Mouse (Mus musculus): ENCODE measurements at regions not wholly inside any gene's neighbourhood (a gene's known extent, or its start where the extent isn't known, plus 50 kb on each side); places are given as distances from the start of the nearest gene placed in this dataset.

DNA sequence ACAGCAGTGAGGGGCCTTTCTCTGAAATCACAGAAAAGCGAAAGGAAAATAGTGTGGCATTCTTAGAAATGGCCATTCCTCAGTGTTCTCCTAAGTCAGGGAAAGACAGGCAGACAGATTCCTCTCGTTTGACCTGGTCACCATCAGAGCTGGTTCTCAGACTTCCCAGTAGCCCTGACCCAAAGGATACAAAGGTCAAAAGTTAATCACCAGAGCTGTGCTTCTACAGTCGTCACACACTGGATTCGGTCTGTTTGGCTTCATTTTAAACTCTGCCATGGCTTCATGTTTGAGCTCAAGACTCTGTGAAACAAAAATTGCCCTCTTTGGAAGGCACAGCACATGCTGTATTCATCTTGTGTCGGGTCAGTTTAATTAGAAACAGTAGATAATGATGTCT is 255.6 kb downstream of the Kcnj2 start:
- no peaks in the 10 kb centered on the region for H3K27me3 ChIP-seq (ENCODE audit: control insufficient read depth, insufficient read depth, low read length)
- no peak for TF ChIP-seq CTCF (IDR thresholded peaks at IDR 0.05; ENCODE audit: low read depth)
- TF ChIP-seq EP300 (IDR thresholded peaks at IDR 0.05; ENCODE audit: low read depth), result no peak
- no peaks in the 10 kb centered on the region for H3K4me1 ChIP-seq (replicated peaks; ENCODE audit: control insufficient read depth in 2 of 2, insufficient read depth in 2 of 2, low read length in 1 of 2)
- 44% methylated on average over 5 of the region's 5 CpGs for WGBS (ENCODE audit: insufficient replicate concordance)
- no peaks in the 10 kb centered on the region for H3K9me3 ChIP-seq (ENCODE audit: control insufficient read depth, low read length)
- H3K9ac ChIP-seq (replicated peaks), result no peak overlapping the region
- no peak overlapping the region for H3K27ac ChIP-seq
- no peak overlapping the region for H3K4me3 ChIP-seq (ENCODE audit: insufficient read depth in 1 of 2, low read depth in 2 of 2, low read length in 2 of 2)
- DNase-seq (ENCODE audit: low read depth in 3 of 3, low spot score in 3 of 3), result no peak
- ATAC-seq (ENCODE audit: insufficient read depth), result no peak
- H3K4me2 ChIP-seq (ENCODE audit: low read depth), result no peak overlapping the region
- no peaks in the 10 kb centered on the region for H3K36me3 ChIP-seq (replicated peaks; ENCODE audit: control insufficient read depth, insufficient read depth, low read depth)

DNA sequence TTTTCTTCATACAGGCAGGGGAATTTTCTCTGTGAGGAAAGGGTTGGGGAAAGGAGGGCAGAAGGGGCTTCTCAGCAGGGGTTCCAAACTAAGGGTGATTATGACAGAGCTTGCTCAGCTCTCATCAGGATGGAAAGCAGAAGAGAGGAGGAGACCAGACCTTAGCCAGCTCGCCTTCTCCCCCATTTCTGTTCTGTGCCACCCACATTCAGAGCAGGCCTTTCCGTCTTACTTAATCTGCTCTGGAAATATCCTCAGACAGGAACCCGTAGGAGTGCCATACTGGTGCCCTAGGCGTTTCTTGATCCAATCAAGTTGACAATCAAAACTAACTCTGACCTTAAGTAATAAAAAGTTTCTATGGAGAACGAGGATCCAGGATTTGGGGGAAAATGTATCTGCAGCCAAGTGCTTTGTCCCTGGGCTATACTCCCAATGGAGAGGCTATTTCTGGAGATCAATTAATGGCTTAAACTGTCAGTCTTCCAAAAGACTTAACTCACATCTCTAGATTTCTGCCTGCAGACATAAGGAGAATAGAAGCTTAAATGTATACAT is 258.6 kb downstream of the Kcnj2 start:
- no peak overlapping the region for H3K4me3 ChIP-seq (ENCODE audit: insufficient read depth in 1 of 2, low read depth in 2 of 2, low read length in 2 of 2)
- no peak overlapping the region for H3K27ac ChIP-seq
- H3K27me3 ChIP-seq (ENCODE audit: control insufficient read depth, insufficient read depth, low read length), result no peaks in the 10 kb centered on the region
- no peaks in the 10 kb centered on the region for H3K36me3 ChIP-seq (replicated peaks; ENCODE audit: control insufficient read depth, insufficient read depth, low read depth)
- DNase-seq (ENCODE audit: low read depth in 3 of 3, low spot score in 3 of 3) (no peak), ATAC-seq (ENCODE audit: insufficient read depth) (no peak)
- H3K9ac ChIP-seq (replicated peaks), result no peak overlapping the region
- TF ChIP-seq EP300 (IDR thresholded peaks at IDR 0.05; ENCODE audit: low read depth) (no peak), CTCF (IDR thresholded peaks at IDR 0.05; ENCODE audit: low read depth) (no peak)
- no peaks in the 10 kb centered on the region for H3K9me3 ChIP-seq (ENCODE audit: control insufficient read depth, low read length)
- H3K4me2 ChIP-seq (ENCODE audit: low read depth), result no peak overlapping the region
- no peaks in the 10 kb centered on the region for H3K4me1 ChIP-seq (replicated peaks; ENCODE audit: control insufficient read depth in 2 of 2, insufficient read depth in 2 of 2, low read length in 1 of 2)
- 65% methylated on average over 5 of the region's 5 CpGs for WGBS (ENCODE audit: insufficient replicate concordance)

DNA sequence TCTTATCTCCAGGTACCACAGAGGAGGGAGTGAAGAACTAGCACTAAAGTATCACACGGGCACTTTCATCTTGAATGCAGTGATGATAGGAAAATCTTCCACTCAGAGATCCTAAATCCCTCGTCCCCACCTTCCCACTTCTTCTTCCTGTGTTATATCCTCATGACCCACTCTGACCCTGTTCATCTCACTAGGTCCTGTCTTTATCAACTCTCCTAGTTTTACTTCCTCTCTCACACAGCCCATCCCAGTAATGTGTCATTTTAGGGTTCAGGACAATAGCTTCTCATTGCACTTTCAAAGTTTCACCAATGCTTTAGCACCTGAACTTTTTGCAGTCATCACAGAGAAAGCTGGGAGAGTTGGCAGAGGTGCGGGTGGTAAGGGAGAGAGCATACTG is 261.0 kb downstream of the Kcnj2 start:
- DNase-seq (ENCODE audit: low read depth in 3 of 3, low spot score in 3 of 3) (no peak), ATAC-seq (ENCODE audit: insufficient read depth) (no peak)
- Histone ChIP-seq H3K4me3 (ENCODE audit: insufficient read depth in 1 of 2, low read depth in 2 of 2, low read length in 2 of 2) (no peak overlapping the region), H3K9ac (replicated peaks) (no peak overlapping the region), H3K9me3 (ENCODE audit: control insufficient read depth, low read length) (no peaks in the 10 kb centered on the region), H3K4me1 (replicated peaks; ENCODE audit: control insufficient read depth in 2 of 2, insufficient read depth in 2 of 2, low read length in 1 of 2) (no peaks in the 10 kb centered on the region), H3K27me3 (ENCODE audit: control insufficient read depth, insufficient read depth, low read length) (no peaks in the 10 kb centered on the region), H3K27ac (no peak overlapping the region), H3K36me3 (replicated peaks; ENCODE audit: control insufficient read depth, insufficient read depth, low read depth) (no peaks in the 10 kb centered on the region), H3K4me2 (ENCODE audit: low read depth) (no peak overlapping the region)
- no peak for TF ChIP-seq EP300 (IDR thresholded peaks at IDR 0.05; ENCODE audit: low read depth)
- 30% methylated on average over 3 of the region's 3 CpGs for WGBS (ENCODE audit: insufficient replicate concordance)

DNA sequence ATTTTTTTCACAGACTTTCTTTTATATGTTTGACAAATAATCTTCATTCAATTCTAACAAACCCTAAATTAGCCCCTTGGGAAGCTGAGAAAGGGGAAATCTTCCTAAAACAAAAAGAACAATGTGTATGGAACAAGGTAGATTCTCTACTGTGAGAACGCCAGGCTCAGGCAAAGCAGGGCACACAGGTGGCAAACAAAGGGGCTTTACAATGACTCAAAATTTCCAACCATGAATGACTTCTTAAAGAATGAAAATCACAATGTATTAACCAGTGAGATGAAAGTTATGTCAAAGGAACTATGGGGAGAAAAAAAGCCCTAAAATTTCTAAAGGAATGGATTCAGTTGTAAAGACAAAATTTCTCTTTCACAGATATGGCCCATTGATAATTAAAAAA is 262.3 kb downstream of the Kcnj2 start:
- H3K27ac ChIP-seq, result no peak overlapping the region

DNA sequence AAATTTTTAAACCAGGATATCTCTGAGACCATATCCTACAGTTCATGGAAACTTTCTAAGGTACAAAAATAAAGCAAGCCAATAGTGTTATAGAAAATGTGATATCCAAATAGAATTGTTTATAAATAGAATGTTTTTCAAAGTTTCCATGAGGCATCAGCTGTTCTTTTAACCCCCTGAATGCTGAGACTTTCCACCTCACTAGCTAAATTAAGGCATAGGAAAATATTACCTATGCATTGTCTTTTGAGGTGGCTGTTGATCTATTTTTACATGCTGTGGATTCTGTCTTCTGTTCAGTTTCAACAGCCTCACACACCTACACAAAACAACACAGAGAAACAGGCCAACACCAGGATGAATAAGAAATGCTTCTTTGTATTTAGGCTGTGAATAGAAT is 265.6 kb downstream of the Kcnj2 start:
- no peaks in the 10 kb centered on the region for H3K27me3 ChIP-seq (ENCODE audit: control insufficient read depth, insufficient read depth, low read length)
- DNase-seq (ENCODE audit: low read depth in 3 of 3, low spot score in 3 of 3) (no peak), ATAC-seq (ENCODE audit: insufficient read depth) (no peak)
- no peak for TF ChIP-seq CTCF (IDR thresholded peaks at IDR 0.05; ENCODE audit: low read depth)
- TF ChIP-seq EP300 (IDR thresholded peaks at IDR 0.05; ENCODE audit: low read depth), result no peak
- no peaks in the 10 kb centered on the region for H3K36me3 ChIP-seq (replicated peaks; ENCODE audit: control insufficient read depth, insufficient read depth, low read depth)
- H3K4me3 ChIP-seq (ENCODE audit: insufficient read depth in 1 of 2, low read depth in 2 of 2, low read length in 2 of 2), result no peak overlapping the region
- no peaks in the 10 kb centered on the region for H3K9me3 ChIP-seq (ENCODE audit: control insufficient read depth, low read length)
- no peak overlapping the region for H3K4me2 ChIP-seq (ENCODE audit: low read depth)
- H3K4me1 ChIP-seq (replicated peaks; ENCODE audit: control insufficient read depth in 2 of 2, insufficient read depth in 2 of 2, low read length in 1 of 2), result no peaks in the 10 kb centered on the region
- no peak overlapping the region for H3K27ac ChIP-seq
- H3K9ac ChIP-seq (replicated peaks), result no peak overlapping the region

More for the DNA sequence above, 262.3 kb downstream of the Kcnj2 start:
- H3K27me3 ChIP-seq (ENCODE audit: control insufficient read depth, insufficient read depth, low read length), result no peaks in the 10 kb centered on the region
- H3K4me2 ChIP-seq (ENCODE audit: low read depth), result no peak overlapping the region
- no peaks in the 10 kb centered on the region for H3K9me3 ChIP-seq (ENCODE audit: control insufficient read depth, low read length)
- H3K4me1 ChIP-seq (replicated peaks; ENCODE audit: control insufficient read depth in 2 of 2, insufficient read depth in 2 of 2, low read length in 1 of 2), result no peaks in the 10 kb centered on the region
- no peaks in the 10 kb centered on the region for H3K36me3 ChIP-seq (replicated peaks; ENCODE audit: control insufficient read depth, insufficient read depth, low read depth)
- WGBS (ENCODE audit: insufficient replicate concordance), result 49% methylated on average over 1 of the region's 1 CpGs
- ATAC-seq (ENCODE audit: insufficient read depth) (no peak), DNase-seq (ENCODE audit: low read depth in 3 of 3, low spot score in 3 of 3) (no peak)
- no peak overlapping the region for H3K4me3 ChIP-seq (ENCODE audit: insufficient read depth in 1 of 2, low read depth in 2 of 2, low read length in 2 of 2)
- no peak overlapping the region for H3K9ac ChIP-seq (replicated peaks)
- TF ChIP-seq EP300 (IDR thresholded peaks at IDR 0.05; ENCODE audit: low read depth) (no peak), CTCF (IDR thresholded peaks at IDR 0.05; ENCODE audit: low read depth) (no peak)

All from liver, embryonic 14.5 days (tissue).